Mouse (Mus musculus): ENCODE data around the gene Taf5l.

- TF ChIP-seq CTCF (IDR thresholded peaks at IDR 0.05; ENCODE audit: control insufficient read depth, insufficient read depth, low read length), result peak; percentile 67
- TF ChIP-seq POLR2A (IDR thresholded peaks at IDR 0.05; ENCODE audit: borderline replicate concordance, control insufficient read depth, low read depth, low read length), result no peak
Observed at GRCm38 (mm10) chr8:123992587-123992986, 28.6 kb downstream of the Taf5l start.

Data from bone marrow, adult 2 months (tissue).